Mouse (Mus musculus) testis, adult 2 months (tissue): ENCODE data around the gene 4930562C15Rik.

Experiments
- CTCF ChIP-seq: fragments of 200-500 bp; IDR thresholded peaks from 2 replicates; pipeline ENCODE4 v1.5.1; 2012; ENCODE audit warnings: low read depth, mild to moderate bottlenecking, inconsistent platforms, low read length, moderate library complexity; ENCODE audit not compliant: control insufficient read depth, insufficient read depth, insufficient replicate concordance
- POLR2A ChIP-seq: fragments of 200-500 bp; IDR thresholded peaks from 2 replicates; pipeline ENCODE4 v1.6.1; 2012; ENCODE audit warnings: low read depth, mild to moderate bottlenecking, inconsistent platforms, low read length, moderate library complexity; ENCODE audit not compliant: control insufficient read depth

DNA sequence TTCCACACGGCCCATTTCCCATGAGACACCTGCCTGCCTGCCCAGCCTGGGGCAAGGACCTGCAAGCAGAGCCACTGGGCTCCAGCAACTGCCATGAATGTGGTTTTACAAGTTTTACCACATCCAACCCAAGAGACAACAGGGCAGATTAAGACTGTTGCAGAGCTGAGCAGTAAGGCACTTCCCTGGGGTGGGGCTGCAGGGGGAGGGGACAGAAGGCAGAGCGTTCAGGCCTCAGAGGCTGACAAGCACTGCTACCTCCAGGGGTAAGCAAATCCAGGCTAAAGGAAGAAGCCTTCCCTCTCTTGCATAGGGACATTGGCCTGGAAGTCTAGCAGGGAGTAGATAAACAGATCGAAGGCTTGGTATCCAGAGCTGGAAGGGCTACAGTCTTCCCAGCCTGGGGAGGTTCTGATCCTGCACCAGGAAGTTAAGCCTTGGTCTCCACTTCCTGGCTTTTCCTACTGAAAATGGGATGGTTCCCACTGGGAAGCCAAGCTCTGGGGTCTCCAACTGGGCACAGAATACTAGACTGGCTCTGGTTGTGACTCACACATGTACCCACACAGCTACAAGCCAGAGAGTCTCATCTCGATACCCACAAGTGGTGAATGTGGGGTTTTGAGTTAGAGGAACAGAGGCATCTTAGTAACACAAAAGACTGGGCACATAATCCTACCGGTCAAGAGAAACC lies 43.1 kb downstream of the 4930562C15Rik start:
- TF ChIP-seq POLR2A: no peak
- no peak for TF ChIP-seq CTCF
